Mouse (Mus musculus): ENCODE measurements around the gene Arhgap21.

Arhgap21 gene

DNA sequence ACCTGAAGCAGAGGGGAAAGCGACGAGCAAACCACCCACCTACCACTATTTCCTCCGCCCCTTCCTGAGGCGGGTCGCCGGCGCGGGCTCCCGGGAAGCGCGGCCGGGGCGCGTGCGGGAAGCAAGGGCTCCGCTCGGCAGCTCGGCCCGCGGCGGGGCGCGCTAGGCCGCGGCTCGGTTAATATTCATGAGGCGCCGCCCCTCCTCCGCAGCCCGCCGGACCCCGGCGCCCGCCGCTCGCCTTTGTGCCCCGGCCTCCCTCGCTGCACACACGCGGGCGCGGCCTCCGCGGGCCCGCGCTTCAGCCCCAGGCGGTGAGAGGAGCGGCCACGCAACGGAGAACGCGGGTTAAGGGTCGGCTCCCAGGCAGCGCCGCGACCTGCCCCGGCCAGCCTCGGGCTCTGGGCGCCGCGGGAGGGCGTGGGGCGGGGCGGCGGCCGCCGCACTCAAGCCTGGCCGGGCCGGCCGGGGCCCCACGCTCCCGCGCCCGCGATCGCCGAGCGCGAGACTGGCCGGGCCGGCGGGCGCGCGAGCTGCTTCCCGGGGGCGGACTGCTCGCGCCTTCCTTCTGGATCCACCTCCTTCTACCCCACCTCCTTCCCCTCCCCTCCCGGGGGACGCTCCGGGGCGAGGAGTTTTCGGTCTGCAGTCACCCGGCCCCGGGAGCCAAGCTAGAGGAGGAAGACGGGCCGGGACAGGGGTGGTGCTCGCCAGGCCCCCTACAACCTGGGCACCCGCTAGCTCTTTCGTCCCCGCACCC, at the start of gene Arhgap21:
Gene Arhgap21, minus strand, starts transcription at position 441 of the 760 bp plus-strand sequence.
- DNase-seq (ENCODE audit: low spot score in 2 of 2) = peak; percentile 87 to 89

DNA sequence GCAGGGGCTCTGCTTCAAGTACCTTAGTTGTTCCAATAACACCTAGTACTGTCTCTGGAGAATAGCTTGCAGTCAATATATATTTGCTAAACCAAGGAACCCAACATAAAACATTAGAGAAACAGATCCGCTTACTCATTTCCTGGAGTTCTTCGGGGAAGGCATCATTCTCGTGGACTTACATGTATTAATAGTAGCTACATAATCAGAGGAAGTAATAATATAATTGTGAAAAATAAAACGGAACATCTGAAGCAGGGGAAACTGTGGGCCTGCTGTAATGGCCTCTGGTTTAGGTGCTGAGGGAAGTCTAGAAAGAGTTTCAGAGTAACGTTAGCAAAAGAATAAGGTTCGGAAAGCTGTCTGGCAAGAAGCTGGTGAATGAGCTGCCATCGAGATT, 47.9 kb upstream of the Arhgap21 start:
- no peak for DNase-seq (ENCODE audit: low spot score in 2 of 2)

DNA sequence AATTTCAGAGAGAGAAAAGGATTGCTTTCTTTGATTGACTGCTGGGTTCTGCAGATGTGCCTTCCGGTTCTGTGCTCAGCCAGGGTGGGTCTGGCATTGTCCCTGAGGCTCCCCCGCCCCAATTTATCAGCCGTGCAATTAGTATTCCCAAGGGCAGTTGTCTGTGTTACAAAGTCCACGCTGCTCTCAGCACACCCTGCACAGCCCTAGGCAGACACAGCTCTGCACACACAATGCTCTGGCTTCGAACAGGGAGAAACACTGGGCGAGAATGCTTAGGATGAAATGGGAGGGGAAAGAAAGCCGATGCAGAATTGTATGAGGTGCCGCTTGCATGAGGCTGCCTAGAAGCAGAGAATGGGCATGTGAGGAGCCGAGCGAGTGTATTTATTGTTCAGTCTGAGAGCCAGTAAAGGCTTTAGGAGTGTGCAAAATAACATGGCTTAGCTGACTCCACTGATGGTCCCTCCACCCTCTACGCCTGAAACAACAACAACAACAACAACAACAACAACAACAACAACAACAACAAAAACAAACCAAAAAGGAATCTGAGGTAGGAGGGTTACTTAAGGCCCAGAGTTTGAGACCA, 42.2 kb upstream of the Arhgap21 start:
- no peak for DNase-seq (ENCODE audit: low spot score in 2 of 2)

DNA sequence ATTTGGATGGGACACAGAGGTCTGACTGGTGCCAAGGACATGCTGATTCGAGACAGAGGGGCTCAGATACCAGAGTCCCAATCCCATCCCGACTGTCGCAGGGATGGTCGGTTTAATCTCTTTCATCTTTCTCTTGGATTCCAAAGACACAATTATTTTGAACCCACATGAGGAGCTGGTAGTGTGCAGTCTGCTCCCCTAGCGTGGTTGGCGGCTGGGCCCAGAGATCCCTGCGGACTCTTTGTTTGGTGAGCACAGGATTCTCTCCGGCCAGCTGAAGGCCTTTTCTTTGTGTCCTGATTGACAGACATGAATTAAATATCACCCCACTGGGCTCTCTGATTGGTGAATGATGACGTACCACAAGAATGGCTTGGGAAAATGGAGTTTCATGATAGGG, 41.5 kb upstream of the Arhgap21 start:
- no peak for DNase-seq (ENCODE audit: low spot score in 2 of 2)

DNA sequence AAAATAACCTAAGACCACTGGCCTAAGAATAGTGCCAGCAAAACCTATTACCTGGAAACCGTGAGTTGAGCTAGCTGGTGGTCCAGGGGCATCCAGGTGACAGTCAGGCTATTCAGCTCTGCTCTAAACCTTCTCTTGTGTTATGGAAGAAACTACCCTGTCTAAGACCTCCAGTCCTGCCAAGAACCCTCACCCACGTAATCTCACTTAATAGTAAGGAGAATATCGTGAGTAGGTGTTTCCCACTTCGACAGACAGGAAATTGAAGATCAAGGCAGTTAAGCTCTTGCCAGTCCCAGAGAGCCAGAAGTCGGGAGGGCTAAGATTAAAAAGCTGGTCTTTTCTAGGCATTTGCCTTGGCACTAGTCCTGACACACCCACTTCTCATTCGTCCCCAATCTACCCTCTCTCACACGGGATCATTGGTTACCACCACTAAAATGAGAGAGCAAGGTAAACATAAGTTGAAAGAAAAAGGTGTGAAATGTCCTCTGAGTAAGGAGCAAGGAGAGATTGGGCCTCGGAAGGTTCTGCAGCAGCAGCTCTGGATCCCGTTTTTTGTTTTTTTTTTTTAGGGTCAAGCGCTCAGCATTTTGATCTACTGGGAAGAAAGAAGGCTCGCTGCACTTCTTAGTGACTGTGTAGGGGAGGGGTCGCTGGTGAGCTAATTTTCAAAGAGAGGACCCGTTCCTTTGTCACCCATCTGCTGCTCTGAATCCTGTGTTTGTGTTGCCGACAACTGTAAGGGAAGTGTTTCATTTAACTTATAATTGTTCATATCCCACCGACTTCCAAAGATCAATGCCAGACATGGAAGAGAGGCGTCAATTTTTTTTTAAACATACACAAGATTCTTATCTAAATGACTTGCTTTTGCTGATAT, 40.8 kb upstream of the Arhgap21 start:
- no peak for DNase-seq (ENCODE audit: low spot score in 2 of 2)

DNA sequence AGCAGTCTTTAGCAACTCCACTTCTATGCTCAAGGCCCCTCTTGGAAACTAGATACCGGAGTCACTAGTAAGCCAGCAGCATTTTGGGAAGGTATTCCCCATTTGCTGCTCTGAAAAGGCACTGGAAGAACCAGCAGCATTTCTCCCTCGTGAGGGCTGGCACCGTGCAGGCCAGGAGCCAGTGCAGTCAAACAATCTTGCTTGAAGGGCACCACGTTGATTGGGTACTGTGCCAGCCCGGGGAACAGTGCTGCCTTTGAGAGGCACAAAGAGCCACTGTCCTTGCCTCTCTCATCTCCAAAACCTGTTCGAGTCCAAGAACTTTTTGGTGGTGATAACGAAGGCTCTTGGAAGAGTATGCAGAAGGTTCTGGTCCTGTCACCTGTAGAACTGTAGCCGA, 33.9 kb upstream of the Arhgap21 start:
- DNase-seq (ENCODE audit: low spot score in 2 of 2) = peak; percentile 25 to 34

DNA sequence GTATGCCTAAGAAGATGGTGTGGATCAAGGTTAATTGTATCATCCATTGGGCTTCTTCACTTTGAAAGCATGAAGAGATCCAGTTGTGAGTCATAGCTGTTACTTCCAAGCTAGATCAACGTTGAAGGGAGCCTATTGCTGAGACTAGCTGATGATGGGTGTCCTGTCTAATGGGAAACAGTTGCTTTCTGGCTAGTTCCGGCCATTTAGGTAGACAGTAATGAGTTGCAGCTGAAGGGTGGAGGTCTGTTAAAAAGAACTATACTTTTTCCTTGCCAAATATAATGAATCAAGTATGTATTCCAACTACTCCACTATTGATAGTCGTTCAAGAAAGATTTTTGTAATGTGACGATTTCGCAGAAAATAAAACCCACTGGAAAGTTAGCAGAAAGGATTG, 32.5 kb upstream of the Arhgap21 start:
- DNase-seq (ENCODE audit: low spot score in 2 of 2) = peak in 1 of 2 experiments; percentile 11

DNA sequence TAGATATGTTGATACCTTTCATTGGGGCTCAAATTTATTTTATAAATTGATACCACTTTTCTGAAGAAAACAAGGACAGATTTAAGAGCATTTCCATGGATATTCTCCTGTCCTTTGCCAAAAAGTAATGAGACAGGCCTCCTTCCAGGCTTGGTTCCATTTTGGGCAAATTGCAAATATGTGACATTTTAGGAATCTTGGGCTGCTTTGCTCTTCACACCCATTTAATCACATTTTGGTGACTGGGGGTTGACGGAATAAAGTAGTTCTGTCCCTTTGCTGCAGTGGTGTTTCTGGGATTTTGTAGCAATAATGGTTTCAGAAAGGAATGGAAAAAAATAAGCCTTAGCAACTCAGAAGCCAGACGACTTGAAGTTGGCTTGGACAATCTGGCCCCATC, 26.9 kb upstream of the Arhgap21 start:
- no peak for DNase-seq (ENCODE audit: low spot score in 2 of 2)

DNA sequence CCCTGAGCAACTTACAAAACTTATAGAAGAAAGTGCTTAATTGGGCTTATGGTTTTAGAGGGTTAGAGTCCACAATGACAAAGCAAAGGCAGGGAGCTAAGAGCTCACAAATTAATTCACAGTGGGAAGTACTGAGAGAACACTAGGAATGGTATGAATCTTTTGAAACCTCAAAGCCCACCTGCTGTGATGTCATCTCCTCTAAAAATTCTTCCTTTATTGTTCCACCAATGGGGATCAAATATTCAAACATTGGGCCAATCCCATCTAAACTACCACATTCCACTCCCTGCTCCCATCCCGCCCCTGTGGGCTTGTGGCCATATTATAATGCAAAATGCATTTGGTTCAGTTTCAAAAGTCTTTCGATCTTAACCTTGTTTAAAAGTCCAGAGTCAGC, 22.8 kb upstream of the Arhgap21 start:
- DNase-seq (ENCODE audit: low spot score in 2 of 2) = no peak

DNA sequence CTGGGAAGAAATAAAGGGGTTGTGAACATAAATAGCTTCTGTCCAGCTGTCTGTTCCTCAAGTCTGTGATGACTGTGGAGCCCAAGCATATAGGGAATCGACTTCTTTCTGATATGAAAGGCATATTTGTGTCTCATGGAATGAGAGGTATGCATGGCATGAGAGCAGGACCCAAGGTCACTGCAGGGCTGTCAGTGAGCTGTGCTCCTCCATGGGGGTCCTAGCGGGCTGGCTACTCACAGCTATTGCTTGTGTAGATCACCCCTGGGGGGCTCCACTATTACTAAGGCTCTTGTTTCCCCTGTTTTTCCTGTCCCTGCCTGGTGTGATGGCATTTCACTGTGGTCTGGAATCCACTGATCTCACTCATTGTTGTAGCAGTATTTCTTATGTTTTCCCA, 22.2 kb upstream of the Arhgap21 start:
- DNase-seq (ENCODE audit: low spot score in 2 of 2) = no peak

DNA sequence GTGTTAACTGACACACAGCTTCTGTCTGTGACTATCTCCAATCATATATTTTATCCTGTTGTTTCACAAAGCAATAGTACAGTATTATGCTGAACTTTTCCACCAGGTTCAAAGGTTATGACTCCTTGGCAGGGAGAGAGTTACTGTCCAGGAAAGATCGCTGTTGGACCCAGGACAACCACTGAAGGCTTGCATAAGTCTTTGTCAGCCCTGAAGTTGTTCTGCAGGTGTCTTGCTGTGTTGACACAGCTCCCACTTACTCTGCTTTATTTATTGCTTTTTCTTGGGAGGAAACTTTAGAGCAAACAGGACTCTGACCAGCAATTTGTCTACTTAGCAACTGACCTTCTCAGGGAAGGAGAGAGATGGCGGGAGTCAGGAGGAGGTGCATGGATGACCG, 21.4 kb upstream of the Arhgap21 start:
- DNase-seq (ENCODE audit: low spot score in 2 of 2) = no peak

DNA sequence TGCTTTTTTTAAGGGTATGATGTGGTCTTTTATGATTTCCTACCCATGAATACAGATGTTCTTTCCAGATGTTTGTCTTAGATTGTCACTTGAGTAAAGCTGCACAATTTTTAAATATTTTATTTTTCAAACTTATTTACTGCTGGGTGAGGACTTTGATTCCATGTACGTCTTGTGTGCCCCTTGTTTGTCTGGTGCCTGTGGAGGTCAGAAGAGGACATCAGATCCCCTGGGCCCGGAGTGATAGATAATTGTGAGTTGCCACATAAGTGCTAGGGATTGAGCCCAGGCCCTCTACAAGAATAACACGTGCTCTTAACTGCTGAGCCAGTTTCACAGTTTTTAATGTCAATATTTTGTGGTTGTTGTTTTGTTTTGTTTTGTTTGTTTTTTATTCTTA, 19.1 kb upstream of the Arhgap21 start:
- DNase-seq (ENCODE audit: low spot score in 2 of 2) = no peak

DNA sequence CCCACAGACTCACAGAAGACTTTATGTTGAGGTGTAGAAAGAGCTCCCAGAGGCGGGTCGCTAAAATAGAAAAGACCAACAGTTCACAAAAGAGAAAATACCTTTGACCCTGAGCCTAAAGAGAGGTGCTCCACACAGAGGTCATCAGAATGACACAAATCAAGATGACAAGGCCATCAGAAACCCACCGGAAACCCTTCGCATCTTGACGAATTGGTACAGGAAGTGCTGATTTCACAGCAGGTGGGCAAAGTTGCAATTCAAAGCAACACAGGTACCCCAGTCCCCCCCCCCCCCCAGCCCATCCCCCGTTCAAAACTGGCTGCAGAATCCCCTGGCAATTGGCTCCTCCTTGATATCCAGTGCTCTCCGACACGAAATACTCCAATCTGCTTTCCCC, 10.0 kb upstream of the Arhgap21 start:
- no peak for DNase-seq (ENCODE audit: low spot score in 2 of 2)

DNA sequence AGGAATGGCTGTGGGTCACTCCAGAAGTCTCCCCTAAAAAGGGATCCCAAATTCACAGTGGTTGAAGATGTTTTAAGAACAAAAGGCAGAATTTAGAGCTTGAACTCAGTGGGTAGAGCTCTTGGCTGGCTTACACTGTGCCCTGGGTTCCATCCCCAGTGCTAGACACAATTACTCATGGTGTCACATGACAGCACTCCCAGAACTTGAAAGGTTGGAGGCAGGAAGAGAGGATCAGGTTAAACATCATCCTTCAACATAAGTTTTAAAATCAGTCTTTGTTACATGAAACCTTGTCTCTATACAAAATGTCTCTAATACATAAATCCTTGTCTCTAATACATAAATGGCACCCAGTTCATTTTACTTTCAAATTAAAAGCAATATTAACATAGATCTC, 8.4 kb upstream of the Arhgap21 start:
- DNase-seq (ENCODE audit: low spot score in 2 of 2) = no peak

DNA sequence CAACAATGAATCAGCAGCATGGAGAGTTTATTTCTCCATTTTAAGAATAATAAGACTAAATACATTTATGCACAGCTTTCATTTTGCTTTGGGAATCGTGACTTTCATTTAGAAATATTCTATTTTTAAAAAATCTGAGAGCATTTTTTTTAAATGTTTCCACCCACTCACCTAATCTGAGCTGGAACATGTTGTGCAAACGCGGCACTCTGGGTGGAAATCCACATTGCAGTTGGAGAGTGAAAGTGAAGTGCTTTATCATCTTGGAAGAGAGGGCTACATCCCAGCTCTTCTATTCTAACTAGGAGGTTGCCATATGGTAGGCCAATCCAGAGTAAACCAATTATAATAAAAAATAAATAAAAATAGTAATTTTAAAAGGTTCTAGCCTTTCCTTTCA, 4.8 kb upstream of the Arhgap21 start:
- no peak for DNase-seq (ENCODE audit: low spot score in 2 of 2)

DNA sequence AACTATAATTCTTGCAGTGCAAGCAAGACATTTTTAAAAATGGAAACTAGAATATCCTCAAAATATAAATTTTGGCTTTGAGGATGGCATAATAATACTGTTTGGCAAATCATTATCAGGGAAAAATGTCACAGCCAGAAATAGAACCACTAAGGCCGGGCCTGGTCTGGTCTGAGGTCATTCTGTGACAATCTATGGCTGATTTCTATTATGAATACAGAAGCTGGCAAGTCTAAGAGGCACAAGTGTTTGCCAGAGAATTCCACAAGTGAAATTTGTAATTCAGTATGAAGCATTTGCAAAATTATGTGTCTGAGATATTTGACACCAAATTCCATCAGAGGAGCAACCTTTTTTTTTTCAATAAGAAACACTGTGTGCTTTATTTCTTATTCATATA, 3.5 kb upstream of the Arhgap21 start:
- peak in 1 of 2 experiments; percentile 41 for DNase-seq (ENCODE audit: low spot score in 2 of 2)

DNA sequence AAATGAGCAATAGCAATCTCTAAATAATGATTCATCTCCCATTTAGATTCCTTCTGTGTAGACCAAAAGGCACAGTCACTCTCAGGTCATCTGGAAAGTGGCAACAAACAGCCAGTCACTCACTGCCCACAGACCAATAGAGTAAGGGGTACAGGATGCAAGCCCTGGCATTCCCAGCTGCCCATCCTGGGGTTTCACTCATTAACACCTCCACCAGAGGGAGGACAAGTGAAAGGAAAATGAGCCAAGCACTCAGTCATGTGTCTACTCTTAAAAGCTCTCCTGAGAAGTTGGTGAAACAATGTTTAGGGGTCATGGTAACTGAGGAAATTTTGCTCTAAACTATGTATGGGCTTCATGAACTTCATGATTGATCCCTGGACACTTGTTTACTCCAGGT, 2.9 kb upstream of the Arhgap21 start:
- DNase-seq (ENCODE audit: low spot score in 2 of 2) = peak; percentile 33 to 59

DNA sequence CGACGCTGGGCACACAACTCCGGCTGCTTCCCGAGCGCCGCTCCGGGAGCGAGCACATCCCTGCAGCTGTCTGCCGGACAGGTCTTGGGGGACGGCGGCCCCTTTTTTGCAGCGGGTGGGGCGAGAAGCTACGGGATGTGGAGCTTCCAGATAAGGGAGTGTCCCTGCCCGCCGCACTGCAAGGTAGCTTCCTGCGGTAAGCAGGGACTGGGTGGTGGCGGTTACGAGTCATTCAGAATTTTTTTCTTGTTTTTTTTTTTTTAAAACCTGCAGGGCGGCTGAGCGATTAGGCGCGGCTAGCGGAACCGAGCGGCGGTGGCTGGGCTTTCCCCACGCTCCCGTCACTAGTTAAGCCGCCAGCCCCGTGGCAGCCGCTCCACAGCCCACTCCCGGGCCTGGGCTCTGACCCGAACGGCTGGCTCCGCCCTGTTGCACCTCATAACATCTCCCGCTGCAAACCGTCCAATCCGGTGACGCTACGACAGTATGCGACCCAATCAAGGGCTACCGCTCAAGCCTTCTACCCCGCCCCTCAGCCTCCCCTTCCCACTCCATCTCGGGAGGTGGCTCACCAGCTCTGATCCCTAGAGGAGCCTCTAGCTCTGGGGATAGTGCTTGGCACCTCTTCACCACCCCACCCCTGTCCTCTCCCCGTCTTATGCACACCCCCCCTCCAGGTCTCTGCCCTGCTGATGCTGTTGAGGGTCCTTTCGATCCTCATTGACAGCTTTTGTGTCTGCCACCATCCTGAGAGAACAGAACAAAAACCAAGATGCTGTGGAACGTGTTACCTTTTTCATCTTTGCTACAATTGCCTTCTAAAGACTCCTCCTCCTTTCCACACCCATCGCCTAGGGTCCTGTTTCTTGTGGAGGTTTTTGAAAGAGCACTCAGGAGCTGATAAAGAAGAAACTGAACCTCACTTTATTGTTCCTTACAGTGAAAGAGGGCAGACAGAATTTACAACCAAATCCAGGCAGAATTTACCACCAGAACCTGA, 820 bp upstream of the Arhgap21 start:
- DNase-seq (ENCODE audit: low spot score in 2 of 2) = peak; percentile 96 to 97

DNA sequence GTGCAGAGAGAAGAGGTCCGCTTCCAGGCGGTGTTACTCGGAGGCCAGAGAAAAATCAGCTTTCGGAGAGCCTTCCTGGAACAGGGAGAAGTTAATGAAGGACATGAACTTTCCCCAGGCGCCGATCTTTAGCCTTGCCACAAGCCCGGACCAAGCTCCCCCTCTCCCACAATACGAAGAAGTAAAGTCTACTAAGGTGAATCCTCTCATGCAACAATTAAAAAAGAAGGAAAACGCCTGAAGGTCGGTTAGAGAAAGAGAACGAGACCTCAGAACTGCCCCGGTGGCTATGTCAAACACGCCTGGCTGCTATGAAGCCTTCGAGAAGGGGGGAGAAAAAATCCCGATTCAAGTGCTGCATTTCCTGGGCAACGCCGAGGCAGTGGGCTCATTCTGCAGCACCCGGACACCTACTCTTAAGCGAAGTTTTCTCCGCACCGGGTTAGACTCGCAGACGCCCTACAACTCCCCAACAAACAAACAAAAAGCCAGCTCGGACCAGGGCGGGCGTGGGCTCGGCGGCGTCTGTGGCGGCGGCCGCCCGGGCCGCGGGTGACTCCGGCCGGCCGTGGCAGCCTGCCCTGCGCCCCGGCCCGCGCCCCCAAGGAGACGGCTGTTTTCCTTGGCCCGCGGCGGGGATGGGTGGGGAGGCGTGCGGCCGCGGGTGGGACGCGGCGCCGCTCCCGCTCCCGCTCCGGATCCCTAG, 882 bp downstream of the Arhgap21 start:
- DNase-seq (ENCODE audit: low spot score in 2 of 2) = peak; percentile 35 to 37

DNA sequence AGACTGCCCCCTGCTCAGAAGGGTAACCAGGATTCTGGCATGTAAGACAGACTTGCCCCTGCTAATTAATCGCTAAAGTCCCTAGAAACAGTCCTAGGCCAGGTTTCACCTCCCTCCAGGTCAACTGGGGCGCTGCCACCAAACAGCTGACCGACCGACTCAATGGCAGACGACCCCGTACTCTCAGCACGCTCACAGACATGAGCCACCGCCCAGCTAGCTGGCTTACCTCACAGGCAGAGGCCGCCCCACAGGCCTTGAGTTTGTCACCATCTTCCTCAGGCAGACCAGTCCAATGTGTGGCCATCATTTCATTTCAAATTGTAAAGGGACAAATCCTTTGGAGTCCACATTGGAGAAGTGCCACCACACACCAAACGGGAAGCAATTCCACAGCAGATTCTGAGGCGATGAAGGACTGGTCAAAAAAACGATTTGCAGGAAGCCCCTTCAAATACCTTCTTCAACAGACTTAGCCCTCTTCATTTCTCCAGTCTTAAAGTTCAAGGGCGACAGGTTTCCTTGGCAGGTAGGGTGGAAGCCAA, 1.5 kb downstream of the Arhgap21 start:
- peak; percentile 51 to 61 for DNase-seq (ENCODE audit: low spot score in 2 of 2)

Data from heart, adult 9 months (tissue).